Mouse (Mus musculus): ENCODE data around the gene Spata5. TPM values are rescaled to one million over a fixed set of nuclear protein-coding genes. Genes with fewer than 3 reads are reported as not detected.

Spata5 gene
- polyA plus RNA-seq (2012; rRNA removed; ENCODE audit: low replicate concordance): 1.1 and 3.8 TPM in 2 replicates

GRCm38 (mm10) chr3:37419458-37419991, at the start of gene Spata5:
Gene Spata5 (plus strand): TSS chr3:37419896.

GRCm38 (mm10) chr3:37420072-37420471, 376 bp downstream of the Spata5 start, which contains the start of gene Nudt6:
Gene Nudt6 (minus strand): TSS chr3:37420211.

Other genes with a start within 250 kb of the Spata5 start
- gene Il21, start 187.3 kb upstream of the Spata5 start, polyA plus RNA-seq (2012; rRNA removed; ENCODE audit: low replicate concordance): not detected in 2 replicates
- gene Bbs12, start 107.3 kb upstream of the Spata5 start, polyA plus RNA-seq (2012; rRNA removed; ENCODE audit: low replicate concordance): 0.72 and 1.8 TPM in 2 replicates
- 0.65 and 0.66 TPM in 2 replicates for gene Cetn4, start 107.2 kb upstream of the Spata5 start, polyA plus RNA-seq (2012; rRNA removed; ENCODE audit: low replicate concordance)
- gene Fgf2, start 71.5 kb upstream of the Spata5 start, polyA plus RNA-seq (2012; rRNA removed; ENCODE audit: low replicate concordance): 9.6 and 11.2 TPM in 2 replicates
- 27.9 and 38.6 TPM in 2 replicates for gene Nudt6, start 315 bp downstream of the Spata5 start, polyA plus RNA-seq (2012; rRNA removed; ENCODE audit: low replicate concordance)
- 32.2 and 37.1 TPM in 2 replicates for gene Spry1, start 220.1 kb downstream of the Spata5 start, polyA plus RNA-seq (2012; rRNA removed; ENCODE audit: low replicate concordance)

Data from mammary gland, adult 2 months (tissue).